Mouse (Mus musculus) inflammation-experienced regulatory T-cells (primary cell): ENCODE measurements around the gene Daxx. TPM values are rescaled to one million over a fixed set of nuclear protein-coding genes. Genes with fewer than 3 reads are reported as not detected.

Experiments used
- polyA plus RNA-seq, 2 experiments: library from polyadenylated mRNA; unstranded; fragments of 100-300 nt; shearing (Covaris generic); gene quantifications; one replicate each; pipeline ENCODE4 v1.2.1; 2017

Gene Daxx
- 100 to 1,000 TPM in 1 of 2 experiments, 10 to 100 TPM in 1; 88.4 to 128 TPM for polyA plus RNA-seq

GRCm38 (mm10) chr17:33909077-33909868 is at the start of gene Daxx:
Daxx (plus strand) TSS chr17:33909414.

GRCm38 (mm10) chr17:33873537-33873936 is 35.7 kb upstream of the Daxx start, which contains the start of gene Gm7029:
Gm7029 (plus strand) TSS chr17:33873837.

GRCm38 (mm10) chr17:33890533-33891059 is 18.6 kb upstream of the Daxx start, which contains the start of gene Kifc1:
Kifc1 (minus strand) TSS chr17:33890661.

GRCm38 (mm10) chr17:33904835-33905234 is 4.4 kb upstream of the Daxx start, which contains the start of gene Platr17:
Platr17 (plus strand) TSS chr17:33905135.

GRCm38 (mm10) chr17:33915671-33916250 is 6.5 kb downstream of the Daxx start, which contains the start of the genes Tapbp and Zbtb22:
Tapbp (plus strand) TSS chr17:33915899.
Zbtb22 (plus strand) TSS chr17:33915904.

GRCm38 (mm10) chr17:33929371-33930279 is 20.4 kb downstream of the Daxx start, which contains the start of gene Rgl2:
Rgl2 (plus strand) TSS chr17:33929543.

DNA sequence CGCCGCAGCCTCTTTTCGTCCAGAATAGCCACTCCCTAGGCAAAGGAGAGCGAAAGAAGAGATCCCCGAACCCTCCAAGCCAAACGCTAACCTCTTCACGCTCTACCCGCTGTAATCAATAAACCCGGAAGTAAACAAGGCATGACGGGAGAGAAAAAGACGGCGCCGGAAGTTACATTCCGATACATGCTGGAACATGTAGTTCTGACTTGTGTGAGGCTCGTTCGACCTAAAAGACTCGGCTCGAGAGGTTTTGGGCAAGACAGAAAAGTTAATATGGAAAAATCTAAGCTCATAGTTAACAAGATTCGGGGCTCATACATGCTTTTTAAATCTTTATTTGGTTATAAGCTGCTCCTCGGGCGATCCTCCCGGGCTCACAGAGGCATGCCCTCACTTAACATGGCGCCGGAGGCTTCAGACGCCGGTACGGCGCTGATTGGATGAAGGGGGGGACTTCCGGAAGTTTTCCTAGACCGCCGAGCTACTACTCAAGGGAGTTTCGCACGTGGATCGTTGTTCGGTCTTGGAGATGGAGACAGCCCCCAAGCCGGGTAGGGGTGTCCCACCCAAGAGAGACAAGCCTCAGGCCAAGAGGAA is 31.1 kb downstream of the Daxx start, which contains the start of the genes Pfdn6 and Wdr46:
Gene Pfdn6 (minus strand): TSS at position 138 of the 600 bp plus-strand sequence.
Gene Wdr46 (plus strand): TSS at position 455 of the 600 bp plus-strand sequence.

GRCm38 (mm10) chr17:33951021-33951946 is 42.1 kb downstream of the Daxx start, which contains the start of gene B3galt4:
B3galt4 (minus strand) TSS chr17:33951488.

GRCm38 (mm10) chr17:33955555-33956214 is 46.5 kb downstream of the Daxx start, which contains the start of the genes Vps52 and Rps18:
Vps52 (plus strand) TSS chr17:33955812.
Rps18 (minus strand) TSS chr17:33956001.

Other genes with a start within 250 kb of the Daxx start
- gene Hnrnpm, start 222.6 kb upstream of the Daxx start, polyA plus RNA-seq, result 100 to 1,000 TPM; 337 to 341 TPM
- gene March2, start 190.7 kb upstream of the Daxx start, polyA plus RNA-seq, result 100 to 1,000 TPM in 1 of 2 experiments, 10 to 100 TPM in 1; 96.3 to 115 TPM
- 100 to 1,000 TPM; 270 to 275 TPM for gene Rab11b, start 148.9 kb upstream of the Daxx start, polyA plus RNA-seq
- 1 to 10 TPM; 3.2 to 7.7 TPM for gene Angptl4, start 127.6 kb upstream of the Daxx start, polyA plus RNA-seq
- 10 to 100 TPM in 1 of 2 experiments, 1 to 10 TPM in 1; 6.9 to 16.4 TPM for gene Kank3, start 98.9 kb upstream of the Daxx start, polyA plus RNA-seq
- gene Rps28, start 84.9 kb upstream of the Daxx start, polyA plus RNA-seq, result 100 to 1,000 TPM; 768 to 791 TPM
- gene Ndufa7, start 84.8 kb upstream of the Daxx start, polyA plus RNA-seq, result 100 to 1,000 TPM; 295 to 298 TPM
- gene Cd320, start 66.3 kb upstream of the Daxx start, polyA plus RNA-seq, result 10 to 100 TPM; 12.7 to 26.5 TPM
- not detected for gene Gm7029, start 35.6 kb upstream of the Daxx start, polyA plus RNA-seq
- gene Kifc1, start 18.8 kb upstream of the Daxx start, polyA plus RNA-seq, result 1 to 10 TPM; 5.4 to 5.9 TPM
- 1 to 10 TPM; 2.7 to 8.0 TPM for gene Platr17, start 4.3 kb upstream of the Daxx start, polyA plus RNA-seq
- 100 to 1,000 TPM; 609 to 631 TPM for gene Tapbp, start 6.5 kb downstream of the Daxx start, polyA plus RNA-seq
- gene Zbtb22, start 6.5 kb downstream of the Daxx start, polyA plus RNA-seq, result 10 to 100 TPM; 19.7 to 30.0 TPM
- gene Rgl2, start 20.1 kb downstream of the Daxx start, polyA plus RNA-seq, result 100 to 1,000 TPM; 129 to 170 TPM
- gene Pfdn6, start 30.9 kb downstream of the Daxx start, polyA plus RNA-seq, result 100 to 1,000 TPM; 132 to 142 TPM
- 10 to 100 TPM; 59.2 to 75.0 TPM for gene Wdr46, start 31.2 kb downstream of the Daxx start, polyA plus RNA-seq
- 10 to 100 TPM; 21.9 to 44.0 TPM for gene B3galt4, start 42.1 kb downstream of the Daxx start, polyA plus RNA-seq
- 10 to 100 TPM; 69.7 to 81.8 TPM for gene Vps52, start 46.4 kb downstream of the Daxx start, polyA plus RNA-seq
- 1,000 to 10,000 TPM; 1,990 to 2,168 TPM for gene Rps18, start 46.6 kb downstream of the Daxx start, polyA plus RNA-seq
- over 10,000 TPM; 12,130 to 12,778 TPM for gene H2-K1, start 90.9 kb downstream of the Daxx start, polyA plus RNA-seq
- 10 to 100 TPM; 35.6 to 38.2 TPM for gene Ring1, start 115.3 kb downstream of the Daxx start, polyA plus RNA-seq
- gene H2-Ke6, start 118.6 kb downstream of the Daxx start, polyA plus RNA-seq, result 100 to 1,000 TPM; 289 to 375 TPM
- 100 to 1,000 TPM in 1 of 2 experiments, 10 to 100 TPM in 1; 96.5 to 149 TPM for gene Slc39a7, start 122.3 kb downstream of the Daxx start, polyA plus RNA-seq
- gene Rxrb, start 122.4 kb downstream of the Daxx start, polyA plus RNA-seq, result 10 to 100 TPM; 66.1 to 98.3 TPM
- gene Col11a2, start 130.0 kb downstream of the Daxx start, polyA plus RNA-seq, result 1 to 10 TPM in 1 of 2 experiments, under 1 TPM in 1; 0.72 to 3.2 TPM
- 10 to 100 TPM; 31.7 to 45.1 TPM for gene H2-Oa, start 182.9 kb downstream of the Daxx start, polyA plus RNA-seq
- 100 to 1,000 TPM in 1 of 2 experiments, 10 to 100 TPM in 1; 99.4 to 105 TPM for gene H2-DMa, start 210.1 kb downstream of the Daxx start, polyA plus RNA-seq
- gene Brd2, start 213.2 kb downstream of the Daxx start, polyA plus RNA-seq, result 100 to 1,000 TPM; 199 to 255 TPM
- 10 to 100 TPM; 11.6 to 22.4 TPM for gene H2-DMb2, start 233.9 kb downstream of the Daxx start, polyA plus RNA-seq
- gene H2-DMb1, start 243.7 kb downstream of the Daxx start, polyA plus RNA-seq, result 10 to 100 TPM in 1 of 2 experiments, 1 to 10 TPM in 1; 2.8 to 12.1 TPM